Mouse (Mus musculus) lung, embryonic 16.5 days (tissue): ENCODE measurements around the gene Hist1h4b. TPM values are rescaled to one million over a fixed set of nuclear protein-coding genes. Genes with fewer than 3 reads are reported as not detected.
"Not testable (repeated sequence)": the region's sequence is repeated elsewhere in the genome, so short reads cannot be mapped to it uniquely, and the experiment has no call there.

Experiments
- ATAC-seq: fragments of 200-750 bp; cut with Nextera tagmentation; 2 replicates; pipeline ENCODE4 v1.8.0; 2017; ENCODE audit warnings: low read depth, mild to moderate bottlenecking, moderate library complexity
- H3K27ac ChIP-seq: fragments of 300-500 bp; sonication (generic); 2 replicates; pipeline ENCODE4 v1.5.1; 2014; ENCODE audit warnings: mild to moderate bottlenecking, control low read depth, low read length
- H3K27me3 ChIP-seq: fragments of 300-500 bp; sonication (generic); 2 replicates; pipeline ENCODE4 v1.6.1; 2014; ENCODE audit warnings: low read depth, low read length, mixed read lengths; ENCODE audit not compliant: control insufficient read depth, insufficient read depth
- H3K36me3 ChIP-seq: fragments of 300-500 bp; sonication (generic); 2 replicates; pipeline ENCODE4 v1.6.1; 2014; ENCODE audit warnings: low read length; ENCODE audit not compliant: control insufficient read depth, insufficient read depth
- H3K4me1 ChIP-seq: fragments of 300-500 bp; sonication (generic); replicated peaks from 2 replicates; pipeline ENCODE4 v1.6.1; 2014; ENCODE audit warnings: low read length, mixed read lengths; ENCODE audit not compliant: control insufficient read depth, insufficient read depth
- H3K4me2 ChIP-seq: fragments of 300-500 bp; sonication (generic); 2 replicates; pipeline ENCODE4 v1.6.1; 2014; ENCODE audit warnings: low read depth, low read length, control low read depth
- H3K4me3 ChIP-seq: fragments of 300-500 bp; sonication (generic); 2 replicates; pipeline ENCODE4 v1.5.1; 2014; ENCODE audit warnings: mild to moderate bottlenecking, low read length, control low read depth
- H3K9ac ChIP-seq: fragments of 300-500 bp; sonication (generic); 2 replicates; pipeline ENCODE4 v1.6.1; 2014; ENCODE audit warnings: low read length, control low read depth
- H3K9me3 ChIP-seq: fragments of 300-500 bp; sonication (generic); 2 replicates; pipeline ENCODE4 v1.6.1; 2016; ENCODE audit warnings: low read length; ENCODE audit not compliant: control insufficient read depth
- WGBS: fragments of 180-500 bp; shearing (Covaris S2); extraction: QIAGEN DNeasy Blood & Tissue Kit; methylation state at CpG from one replicate; pipeline ENCODE4 v1.1.7; 2014; 5-methylcytosine and 5-hydroxymethylcytosine counted together
- polyA plus RNA-seq: library from polyadenylated mRNA; unstranded; fragments of >200 nt; fragmentation: Nextera tagmentation; extraction: Ambion mirVana; gene quantifications from 2 replicates; pipeline ENCODE4 v1.2.1, GENCODE M21; 2015

Gene Hist1h4b
- polyA plus RNA-seq = 5.1 and 6.6 TPM in 2 replicates

GRCm38 (mm10) chr13:23756790-23757189, at the start of gene Hist1h4b:
Gene Hist1h4b (plus strand): TSS chr13:23757013.
- H3K36me3 ChIP-seq = no peaks in the 10 kb centered on the region
- peak within 1 kb of the TSS; percentile 91 for H3K27ac ChIP-seq
- H3K27me3 ChIP-seq = no peaks in the 10 kb centered on the region
- H3K4me3 ChIP-seq = peak within 1 kb of the TSS; percentile 42
- peak; percentile 75 for ATAC-seq
- 1% methylated on average over 15 of the region's 22 CpGs for WGBS
- H3K4me2 ChIP-seq = peak within 1 kb of the TSS; percentile 64
- H3K9ac ChIP-seq = peak within 1 kb of the TSS; percentile 66
- no peaks in the 10 kb centered on the region for H3K9me3 ChIP-seq
- peaks cover 15% of the 10 kb centered on the region for H3K4me1 ChIP-seq

- Histone ChIP-seq H3K36me3 (no peaks in the 10 kb centered on the region), H3K4me1 (0 out of 2 replicates have a peak, but pooled peaks cover 4% of the 10 kb centered on the region), H3K9me3 (no peaks in the 10 kb centered on the region), H3K27ac (no peak overlapping the region), H3K27me3 (no peaks in the 10 kb centered on the region), H3K9ac (no peak overlapping the region), H3K4me3 (no peak overlapping the region), H3K4me2 (no peak overlapping the region)
- 89% methylated on average over 4 of the region's 4 CpGs for WGBS
- no peak for ATAC-seq
Observed at GRCm38 (mm10) chr13:23708041-23708440, 48.8 kb upstream of the Hist1h4b start.

GRCm38 (mm10) chr13:23708654-23709053, 48.2 kb upstream of the Hist1h4b start:
- no peak overlapping the region for H3K4me2 ChIP-seq
- no peak overlapping the region for H3K4me3 ChIP-seq
- H3K27me3 ChIP-seq = no peaks in the 10 kb centered on the region
- WGBS = 70% methylated on average over 4 of the region's 4 CpGs
- no peak overlapping the region for H3K27ac ChIP-seq
- no peaks in the 10 kb centered on the region for H3K36me3 ChIP-seq
- H3K9ac ChIP-seq = no peak overlapping the region
- 0 out of 2 replicates have a peak, but pooled peaks cover 4% of the 10 kb centered on the region for H3K4me1 ChIP-seq
- no peak for ATAC-seq
- no peaks in the 10 kb centered on the region for H3K9me3 ChIP-seq

GRCm38 (mm10) chr13:23709714-23710373, 47.0 kb upstream of the Hist1h4b start:
- peak; percentile 28; the same call in 1 of the 2 replicates for ATAC-seq
- Histone ChIP-seq H3K9ac (peak overlapping the region; percentile 69), H3K36me3 (no peaks in the 10 kb centered on the region), H3K27me3 (no peaks in the 10 kb centered on the region), H3K4me2 (peak overlapping the region; percentile 78), H3K4me1 (0 out of 2 replicates have a peak, but pooled peaks cover 4% of the 10 kb centered on the region), H3K4me3 (peak overlapping the region; percentile 55), H3K27ac (0 out of 2 replicates have a peak overlapping the region, but pooled peaks have one; percentile 27), H3K9me3 (no peaks in the 10 kb centered on the region)
- 29% methylated on average over 13 of the region's 15 CpGs for WGBS

- Histone ChIP-seq H3K4me3 (peak within 1 kb of the TSS; percentile 55), H3K4me1 (0 out of 2 replicates have a peak, but pooled peaks cover 4% of the 10 kb centered on the region), H3K27me3 (no peaks in the 10 kb centered on the region), H3K9me3 (no peaks in the 10 kb centered on the region), H3K9ac (peak within 1 kb of the TSS; percentile 69), H3K27ac (0 out of 2 replicates have a peak within 1 kb of the TSS, but pooled peaks have one; percentile 27), H3K4me2 (peak within 1 kb of the TSS; percentile 78), H3K36me3 (no peaks in the 10 kb centered on the region)
- WGBS = 3% methylated on average over 17 of the region's 17 CpGs
- ATAC-seq = peak; percentile 77
Observed at GRCm38 (mm10) chr13:23710374-23711089, 46.3 kb upstream of the Hist1h4b start, which contains the start of gene Hfe. Gene Hfe (minus strand): TSS chr13:23710854.

GRCm38 (mm10) chr13:23716261-23717042, 40.4 kb upstream of the Hist1h4b start:
- Histone ChIP-seq H3K36me3 (no peaks in the 10 kb centered on the region), H3K4me2 (no peak overlapping the region), H3K9ac (no peak overlapping the region), H3K27ac (no peak overlapping the region), H3K9me3 (no peaks in the 10 kb centered on the region), H3K4me3 (no peak overlapping the region), H3K27me3 (no peaks in the 10 kb centered on the region), H3K4me1 (no peaks in the 10 kb centered on the region)
- WGBS = 75% methylated on average over 5 of the region's 5 CpGs
- no peak for ATAC-seq

- Histone ChIP-seq H3K4me3 (no peak overlapping the region), H3K27ac (no peak overlapping the region), H3K27me3 (no peaks in the 10 kb centered on the region), H3K36me3 (no peaks in the 10 kb centered on the region), H3K4me2 (no peak overlapping the region), H3K4me1 (no peaks in the 10 kb centered on the region), H3K9ac (no peak overlapping the region), H3K9me3 (no peaks in the 10 kb centered on the region)
- no peak for ATAC-seq
- WGBS = 46% methylated on average over 11 of the region's 11 CpGs
Observed at GRCm38 (mm10) chr13:23717176-23717575, 39.6 kb upstream of the Hist1h4b start.

- H3K4me1 ChIP-seq, H3K9ac ChIP-seq, H3K36me3 ChIP-seq, H3K27ac ChIP-seq, H3K4me2 ChIP-seq, H3K9me3 ChIP-seq, H3K27me3 ChIP-seq, H3K4me3 ChIP-seq, ATAC-seq: not testable (repeated sequence)
- WGBS = 10% methylated on average over 2 of the region's 2 CpGs
Observed at GRCm38 (mm10) chr13:23717593-23718245, 39.1 kb upstream of the Hist1h4b start.
